Mouse (Mus musculus): ENCODE data around the gene Gatm.

DNA sequence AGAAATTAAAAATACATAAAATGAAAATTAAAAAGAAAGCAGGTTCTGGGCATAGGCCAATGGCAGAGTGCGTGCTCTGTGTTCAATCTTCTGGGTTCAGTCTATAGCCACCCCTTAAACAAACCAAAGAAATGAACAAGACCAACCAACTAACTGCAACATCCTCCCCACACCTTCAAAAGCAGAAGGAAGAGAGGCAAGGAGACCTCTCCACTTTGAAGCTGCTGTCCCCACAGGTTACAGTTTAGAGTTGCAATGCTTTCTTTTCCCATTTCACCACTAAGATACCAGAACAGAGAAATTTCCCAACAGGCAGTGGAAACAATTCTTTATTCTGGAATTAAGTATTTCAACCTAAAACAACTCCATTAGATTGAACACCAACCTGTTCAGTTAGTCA, 48.9 kb downstream of the Gatm start:
- TF ChIP-seq CTCF (IDR thresholded peaks at IDR 0.05) = no peak
- TF ChIP-seq POLR2A (IDR thresholded peaks at IDR 0.05; ENCODE audit: insufficient read depth, low read depth, low read length) = no peak
- TF ChIP-seq EP300 (IDR thresholded peaks at IDR 0.05; ENCODE audit: insufficient read depth, low read depth, low read length) = no peak
